Mouse (Mus musculus) myocyte (in vitro differentiated cells): ENCODE data around the gene Olfr370.

Experiments used
- CEBPB ChIP-seq: IDR thresholded peaks from 2 replicates; pipeline ENCODE4 v1.6.1; 2011; ENCODE audit warnings: mild to moderate bottlenecking, moderate library complexity; ENCODE audit not compliant: poor library complexity, insufficient read depth, severe bottlenecking
- E2F4 ChIP-seq: IDR thresholded peaks from one replicate; pipeline ENCODE4 v1.6.1; 2011; ENCODE audit warnings: mild to moderate bottlenecking, control low read depth, moderate library complexity; ENCODE audit not compliant: insufficient read depth
- MAX ChIP-seq: IDR thresholded peaks from one replicate; pipeline ENCODE4 v1.6.1; 2011; ENCODE audit warnings: low read depth, mild to moderate bottlenecking, control low read depth
- MYOD1 ChIP-seq, 3 experiments: IDR thresholded peaks; one replicate each; pipeline ENCODE4 v1.6.1; 2011; ENCODE audit warnings: control low read depth in 2 of 3, low read depth in 2 of 3, mild to moderate bottlenecking in 2 of 3, moderate library complexity in 1 of 3; ENCODE audit not compliant: insufficient read length in 2 of 3, control insufficient read depth in 1 of 3
- MYOG ChIP-seq, 3 experiments: IDR thresholded peaks; one replicate each; pipeline ENCODE4 v1.6.1; 2011; ENCODE audit warnings: control low read depth in 2 of 3, low read depth in 2 of 3, mild to moderate bottlenecking in 2 of 3; ENCODE audit not compliant: insufficient read length in 2 of 3, control insufficient read depth in 1 of 3, insufficient read depth in 1 of 3
- POLR2A ChIP-seq: IDR thresholded peaks from one replicate; pipeline ENCODE4 v1.6.1; 2011; ENCODE audit warnings: low read depth, mild to moderate bottlenecking, control low read depth, moderate library complexity; ENCODE audit not compliant: insufficient read length
- POLR2AphosphoS2 ChIP-seq: IDR thresholded peaks from one replicate; pipeline ENCODE4 v1.6.1; 2011; ENCODE audit warnings: low read depth, control low read depth; ENCODE audit not compliant: insufficient read length
- REST ChIP-seq: IDR thresholded peaks from one replicate; pipeline ENCODE4 v1.6.1; 2011; ENCODE audit warnings: mild to moderate bottlenecking, control low read depth, moderate library complexity; ENCODE audit not compliant: insufficient read depth, insufficient read length
- SRF ChIP-seq: IDR thresholded peaks from one replicate; pipeline ENCODE4 v1.6.1; 2011; ENCODE audit warnings: low read depth; ENCODE audit not compliant: control insufficient read depth, insufficient read length
- TCF12 ChIP-seq: IDR thresholded peaks from one replicate; pipeline ENCODE4 v1.6.1; 2011; ENCODE audit warnings: mild to moderate bottlenecking, control low read depth; ENCODE audit not compliant: poor library complexity, insufficient read depth, severe bottlenecking
- TCF3 ChIP-seq: IDR thresholded peaks from one replicate; pipeline ENCODE4 v1.6.1; 2011; ENCODE audit warnings: low read depth, control low read depth; ENCODE audit not compliant: insufficient read length
- USF1 ChIP-seq: IDR thresholded peaks from one replicate; pipeline ENCODE4 v1.6.1; 2011; ENCODE audit warnings: low read depth, mild to moderate bottlenecking, control low read depth, moderate library complexity

GRCm38 (mm10) chr8:83511696-83512095, 23.9 kb upstream of the Olfr370 start:
- no peak for TF ChIP-seq POLR2AphosphoS2
- no peak for TF ChIP-seq POLR2A
- TF ChIP-seq MYOG (IDR thresholded peaks at IDR 0.05; ENCODE audit: control insufficient read depth in 1 of 3, insufficient read depth in 1 of 3, insufficient read length in 2 of 3, low read depth in 2 of 3), result no peak
- TF ChIP-seq TCF12, result no peak
- no peak for TF ChIP-seq USF1
- TF ChIP-seq CEBPB, result no peak
- no peak for TF ChIP-seq E2F4
- no peak for TF ChIP-seq TCF3
- TF ChIP-seq MYOD1 (IDR thresholded peaks at IDR 0.05; ENCODE audit: control insufficient read depth in 1 of 3, insufficient read length in 2 of 3, low read depth in 2 of 3), result no peak
- TF ChIP-seq MAX, result no peak
- no peak for TF ChIP-seq REST
- TF ChIP-seq SRF, result no peak
